20 mouse cellular contexts compared by ENCODE assay signal in genomic region chr6:145640971-145641506, GRCm38 (mm10). TPM values are rescaled to one million over a fixed set of nuclear protein-coding genes. Genes with fewer than 3 reads are reported as not detected.
DNase-seq lines count a peak whose midpoint lies in the region; ATAC-seq and TF ChIP-seq lines count a peak whose summit lies in the region.
"Had no signal": no experiment of that assay in that cellular context is flagged by ENCODE, and none has a peak within 500 bp of the region (broad histone marks: within the 10 kb centered on the region; RNA-seq: fewer than 3 reads in every experiment).

No protein-coding gene starts in this region.

- peak; percentile 39 for DNase-seq in kidney, adult 9 months
- no peak for DNase-seq in kidney, adult 11 months
- no peak for DNase-seq in lung, adult 2 months
- DNase-seq in lung, postnatal 36 days, result peak; percentile 24
- DNase-seq in layer of hippocampus, adult 9-11 months, result no peak
- DNase-seq: adrenal gland, adult 2 months; cerebellum, adult 8-10 months; heart, postnatal 14 days; liver, postnatal 0 days; right cerebral cortex, postnatal 25 days; thymus, adult 2 months had no signal

- H3K27me3 ChIP-seq in lung, embryonic 15.5 days, result no peaks in the 10 kb centered on the region
- H3K27me3 ChIP-seq: heart, embryonic 12.5 days; hindbrain, embryonic 12.5 days; limb, embryonic 12.5 days had no signal

- H3K9me3 ChIP-seq in lung, embryonic 15.5 days, result no peaks in the 10 kb centered on the region; the same call in 1 of the 2 replicates

- 34% methylated on average over 4 of the region's 4 CpGs for WGBS in lung, embryonic 15.5 days
- WGBS in lung, adult 2 months, result 38% methylated on average over 4 of the region's 4 CpGs

- no peak for TF ChIP-seq CTCF in lung, adult 2 months (IDR thresholded peaks at IDR 0.05; ENCODE audit: insufficient read depth, low read length)

- H3K36me3 ChIP-seq in lung, embryonic 15.5 days, result no peaks in the 10 kb centered on the region
- H3K36me3 ChIP-seq: hindbrain, embryonic 12.5 days; limb, embryonic 12.5 days had no signal

- H3K27ac ChIP-seq in lung, embryonic 15.5 days, result peak overlapping the region; percentile 51
- H3K27ac ChIP-seq in brown adipose tissue, adult 24 weeks (replicated peaks; ENCODE audit: low read depth, low read length), result peak overlapping the region; percentile 63; the same call in 1 of the 2 replicates
- H3K27ac ChIP-seq: hindbrain, embryonic 12.5 days; limb, embryonic 12.5 days had no signal

- 0 out of 2 replicates have a peak, but pooled peaks have one; percentile 56 for ATAC-seq in lung, embryonic 15.5 days (ENCODE audit: borderline replicate concordance, extremely low read depth, low FRiP score, low TSS enrichment)
- ATAC-seq: forebrain, embryonic 14.5 days; liver, postnatal 0 days; midbrain, embryonic 16.5 days had no signal

- H3K9ac ChIP-seq in lung, embryonic 15.5 days, result no peak overlapping the region
- H3K9ac ChIP-seq: heart, embryonic 12.5 days; hindbrain, embryonic 12.5 days; limb, embryonic 12.5 days; liver, postnatal 0 days had no signal

- peaks cover 26% of the 10 kb centered on the region for H3K4me1 ChIP-seq in lung, embryonic 15.5 days
- peaks cover 5% of the 10 kb centered on the region for H3K4me1 ChIP-seq in lung, adult 2 months (ENCODE audit: control insufficient read depth, insufficient read depth, low read length)
- H3K4me1 ChIP-seq in brown adipose tissue, adult 24 weeks (ENCODE audit: control insufficient read depth, insufficient read depth, insufficient read length, low read length), result peaks cover 4% of the 10 kb centered on the region
- H3K4me1 ChIP-seq: hindbrain, embryonic 12.5 days; limb, embryonic 12.5 days had no signal

- no peak overlapping the region for H3K4me3 ChIP-seq in lung, embryonic 15.5 days
- H3K4me3 ChIP-seq in lung, adult 2 months (replicated peaks; ENCODE audit: extremely low read depth, low read depth, low read length), result no peak overlapping the region
- no peak overlapping the region for H3K4me3 ChIP-seq in brown adipose tissue, adult 24 weeks (ENCODE audit: insufficient read depth, low read depth, low read length)
- H3K4me3 ChIP-seq: heart, embryonic 12.5 days; hindbrain, embryonic 12.5 days; limb, embryonic 12.5 days had no signal

- TF ChIP-seq POLR2A in lung, adult 2 months (IDR thresholded peaks at IDR 0.05; ENCODE audit: borderline replicate concordance, extremely low read depth, low read depth, low read length), result no peak

- no peak overlapping the region for H3K4me2 ChIP-seq in lung, embryonic 15.5 days
- H3K4me2 ChIP-seq: heart, embryonic 12.5 days; hindbrain, embryonic 12.5 days; limb, embryonic 12.5 days had no signal

RNA-seq across cellular contexts. Expression of gene Tuba3b, which starts 25.5 kb away (rescaled TPM):
- not detected in 2 replicates for polyA plus RNA-seq in lung, embryonic 15.5 days (2015; fragmentation: Nextera tagmentation; extraction: Ambion mirVana)
- polyA plus RNA-seq in lung, adult 2 months (2012; rRNA removed), result 0.08 and 0.16 TPM in 2 replicates
- polyA plus RNA-seq in brown adipose tissue, adult 24 weeks (2012; ENCODE audit: insufficient read depth, insufficient read length, missing spikeins), result not detected in 2 replicates
- polyA plus RNA-seq: adrenal gland, adult 2 months; forebrain, embryonic 14.5 days; heart, embryonic 12.5 days; hindbrain, embryonic 12.5 days; limb, embryonic 12.5 days; liver, postnatal 0 days; midbrain, embryonic 16.5 days; stomach, embryonic 16.5 days had no signal

RNA-seq across cellular contexts. Expression of gene Lmntd1, which starts 26.9 kb away (rescaled TPM):
- polyA plus RNA-seq in lung, embryonic 15.5 days (2015; fragmentation: Nextera tagmentation; extraction: Ambion mirVana), result 0.97 and 1.9 TPM in 2 replicates
- 1.7 and 4.5 TPM in 2 replicates for polyA plus RNA-seq in lung, adult 2 months (2012; rRNA removed)
- polyA plus RNA-seq in brown adipose tissue, adult 24 weeks (2012; ENCODE audit: insufficient read depth, insufficient read length, missing spikeins), result not detected in 2 replicates
- polyA plus RNA-seq: C2C12; liver, postnatal 0 days had no signal

Comparison
In these comparisons a context has a peak if more than half of its experiments do, and no peak if none do; other contexts are left out.
1. DNase-seq: peak in kidney, adult 9 months (single experiment) and lung, postnatal 36 days (single experiment); none in kidney, adult 11 months (single experiment), lung, adult 2 months (single experiment) and layer of hippocampus, adult 9-11 months (single experiment).